Mouse (Mus musculus) kidney, adult 2 months (tissue): ENCODE results near the gene Hmga2. TPM values are rescaled to one million over a fixed set of nuclear protein-coding genes. Genes with fewer than 3 reads are reported as not detected.

Experiments
- DNase-seq: peaks from one replicate; pipeline ENCODE4 v3.0.0; 2021
- H3K27ac ChIP-seq: fragments of 200-500 bp; 2 replicates; pipeline ENCODE4 v1.5.1; 2012; ENCODE audit warnings: low read depth, low read length, control low read depth, inconsistent platforms; ENCODE audit not compliant: insufficient read depth
- H3K27me3 ChIP-seq: fragments of 200-500 bp; replicated peaks from 2 replicates; pipeline ENCODE4 v1.6.1; 2012; ENCODE audit warnings: mild to moderate bottlenecking, moderate library complexity, low read length, inconsistent platforms; ENCODE audit not compliant: control insufficient read depth, insufficient read depth
- H3K36me3 ChIP-seq: fragments of 200-500 bp; 2 replicates; pipeline ENCODE4 v1.6.1; 2012; ENCODE audit warnings: mild to moderate bottlenecking, moderate library complexity, low read length, inconsistent platforms; ENCODE audit not compliant: control insufficient read depth, insufficient read depth
- H3K4me1 ChIP-seq: fragments of 200-500 bp; 2 replicates; pipeline ENCODE4 v1.6.1; 2011; ENCODE audit warnings: low read length; ENCODE audit not compliant: control insufficient read depth, insufficient read depth
- H3K4me3 ChIP-seq: fragments of 200-500 bp; 2 replicates; pipeline ENCODE4 v1.5.1; 2011; ENCODE audit warnings: mild to moderate bottlenecking, low read depth, low read length, control low read depth; ENCODE audit not compliant: insufficient read depth
- CTCF ChIP-seq: fragments of 200-500 bp; conservative IDR thresholded peaks from 2 replicates; pipeline ENCODE4 v1.5.1; 2011; ENCODE audit warnings: low read depth, mild to moderate bottlenecking, control low read depth, low read length, moderate library complexity, mixed read lengths; ENCODE audit not compliant: insufficient read depth, insufficient read length
- POLR2A ChIP-seq: fragments of 200-500 bp; IDR thresholded peaks from one replicate; pipeline ENCODE4 v1.6.1; 2011; ENCODE audit warnings: low read depth, low read length, control low read depth
- WGBS: fragments of 180-500 bp; shearing (Covaris S2); methylation state at CpG from one replicate; pipeline ENCODE4 v1.1.7; 2018; 5-methylcytosine and 5-hydroxymethylcytosine counted together
- polyA plus RNA-seq: library from polyadenylated mRNA; depleted of rRNA; stranded (reverse); fragments of >200 nt; gene quantifications from 2 replicates; pipeline ENCODE4 v1.2.3, GENCODE M21; 2012

Hmga2 gene
- polyA plus RNA-seq, 1 experiment: 0.09 TPM

GRCm38 (mm10) chr10:120432731-120433462 is 43.4 kb downstream of the Hmga2 start:
- no peak for DNase-seq
- Histone ChIP-seq H3K27ac (no peak overlapping the region), H3K4me1 (0 out of 2 replicates have a peak, but pooled peaks cover 4% of the 10 kb centered on the region), H3K36me3 (no peaks in the 10 kb centered on the region), H3K4me3 (no peak overlapping the region), H3K27me3 (no peaks in the 10 kb centered on the region; the same call in 1 of the 2 replicates)
- 24% methylated on average over 9 of the region's 9 CpGs for WGBS
- TF ChIP-seq CTCF (no peak), POLR2A (no peak)

GRCm38 (mm10) chr10:120432081-120432480 is 44.2 kb downstream of the Hmga2 start:
- no peak overlapping the region for H3K27ac ChIP-seq
- no peak for TF ChIP-seq POLR2A
- TF ChIP-seq CTCF: no peak
- 78% methylated on average over 9 of the region's 9 CpGs for WGBS
- no peaks in the 10 kb centered on the region for H3K36me3 ChIP-seq
- no peak for DNase-seq
- H3K4me3 ChIP-seq: no peak overlapping the region
- H3K4me1 ChIP-seq: 0 out of 2 replicates have a peak, but pooled peaks cover 4% of the 10 kb centered on the region
- no peaks in the 10 kb centered on the region; the same call in 1 of the 2 replicates for H3K27me3 ChIP-seq

GRCm38 (mm10) chr10:120431435-120431834 is 44.8 kb downstream of the Hmga2 start:
- 0 out of 2 replicates have a peak, but pooled peaks cover 4% of the 10 kb centered on the region for H3K4me1 ChIP-seq
- DNase-seq: no peak
- WGBS: 33% methylated on average over 2 of the region's 2 CpGs

GRCm38 (mm10) chr10:120430422-120430821 is 45.8 kb downstream of the Hmga2 start:
- no peak for DNase-seq
- Histone ChIP-seq H3K4me3 (no peak overlapping the region), H3K36me3 (no peaks in the 10 kb centered on the region), H3K27me3 (no peaks in the 10 kb centered on the region; the same call in 1 of the 2 replicates), H3K4me1 (0 out of 2 replicates have a peak, but pooled peaks cover 4% of the 10 kb centered on the region), H3K27ac (no peak overlapping the region)
- TF ChIP-seq CTCF (no peak), POLR2A (no peak)
- WGBS: 65% methylated on average over 7 of the region's 7 CpGs

More at GRCm38 (mm10) chr10:120431435-120431834, 44.8 kb downstream of the Hmga2 start:
- no peak overlapping the region for H3K27ac ChIP-seq
- H3K4me3 ChIP-seq: no peak overlapping the region
- H3K36me3 ChIP-seq: no peaks in the 10 kb centered on the region
- TF ChIP-seq POLR2A (no peak), CTCF (peak; percentile 46; the same call in 1 of the 2 replicates)
- H3K27me3 ChIP-seq: no peaks in the 10 kb centered on the region; the same call in 1 of the 2 replicates

GRCm38 (mm10) chr10:120429758-120430259 is 46.5 kb downstream of the Hmga2 start:
- WGBS: 89% methylated on average over 5 of the region's 5 CpGs
- Histone ChIP-seq H3K27ac (no peak overlapping the region), H3K4me1 (0 out of 2 replicates have a peak, but pooled peaks cover 4% of the 10 kb centered on the region), H3K36me3 (no peaks in the 10 kb centered on the region), H3K4me3 (no peak overlapping the region), H3K27me3 (no peaks in the 10 kb centered on the region; the same call in 1 of the 2 replicates)
- DNase-seq: no peak
- no peak for TF ChIP-seq CTCF

GRCm38 (mm10) chr10:120429199-120429551 is 47.1 kb downstream of the Hmga2 start:
- Histone ChIP-seq H3K27me3 (no peaks in the 10 kb centered on the region), H3K4me1 (0 out of 2 replicates have a peak, but pooled peaks cover 4% of the 10 kb centered on the region), H3K36me3 (no peaks in the 10 kb centered on the region), H3K27ac (no peak overlapping the region), H3K4me3 (peak overlapping the region; percentile 49)
- DNase-seq: no peak
- TF ChIP-seq POLR2A (no peak), CTCF (no peak)
- WGBS: 62% methylated on average over 10 of the region's 10 CpGs
